Mouse (Mus musculus) E14TG2a.4 (cell line): ENCODE results near the gene Gm37240.
A peak's percentile ranks its signal among the peaks of the same experiment; 100 is the strongest.

Source experiments
- H3K27me3 ChIP-seq: 2 replicates; pipeline ENCODE4 v1.6.1; 2014; ENCODE audit warnings: low read length, control low read depth; ENCODE audit not compliant: insufficient read depth
- H3K36me3 ChIP-seq: 2 replicates; pipeline ENCODE4 v1.6.1; 2014; ENCODE audit warnings: low read length, control low read depth; ENCODE audit not compliant: insufficient read depth
- H3K4me1 ChIP-seq: replicated peaks from 2 replicates; pipeline ENCODE4 v1.6.1; 2014; ENCODE audit warnings: low read depth, low read length, control low read depth
- H3K4me3 ChIP-seq: replicated peaks from 2 replicates; pipeline ENCODE4 v1.5.1; 2014; ENCODE audit warnings: mild to moderate bottlenecking, low read length
- H3K9me3 ChIP-seq: 2 replicates; pipeline ENCODE4 v1.6.1; 2014; ENCODE audit warnings: low read length, control low read depth
- CTCF ChIP-seq: conservative IDR thresholded peaks from 2 replicates; pipeline ENCODE4 v1.5.1; 2014; ENCODE audit warnings: low read length
- NANOG ChIP-seq: IDR thresholded peaks from 2 replicates; pipeline ENCODE4 v1.6.1; 2014; ENCODE audit warnings: borderline replicate concordance, low read length, mixed read lengths
- POU5F1 ChIP-seq: IDR thresholded peaks from 2 replicates; pipeline ENCODE4 v1.6.1; 2014; ENCODE audit warnings: low read length, borderline replicate concordance

Gm37240 gene

GRCm38 (mm10) chr3:84594894-84595676 lies 1292.2 kb downstream of the Gm37240 start:
- H3K4me1 ChIP-seq = peaks cover 8% of the 10 kb centered on the region; the same call in 1 of the 2 replicates
- H3K9me3 ChIP-seq = no peaks in the 10 kb centered on the region
- TF ChIP-seq NANOG (peak; percentile 51; the same call in 1 of the 2 replicates), CTCF (no peak)
- peaks cover 8% of the 10 kb centered on the region for H3K27me3 ChIP-seq
- H3K4me3 ChIP-seq = no peak overlapping the region
- H3K36me3 ChIP-seq = no peaks in the 10 kb centered on the region

GRCm38 (mm10) chr3:84593274-84593673 lies 1294.0 kb downstream of the Gm37240 start, which contains the start of gene Tigd4:
TSS of gene Tigd4 (plus strand) at chr3:84593574.
- Histone ChIP-seq H3K4me3 (no peak within 1 kb of the TSS), H3K36me3 (no peaks in the 10 kb centered on the region), H3K4me1 (peaks cover 7% of the 10 kb centered on the region; the same call in 1 of the 2 replicates), H3K9me3 (no peaks in the 10 kb centered on the region), H3K27me3 (peaks cover 8% of the 10 kb centered on the region)
- TF ChIP-seq NANOG = no peak
- no peak for TF ChIP-seq POU5F1
- no peak for TF ChIP-seq CTCF

GRCm38 (mm10) chr3:84586736-84587135 lies 1300.6 kb downstream of the Gm37240 start:
- Histone ChIP-seq H3K36me3 (no peaks in the 10 kb centered on the region), H3K4me3 (no peak overlapping the region), H3K9me3 (no peaks in the 10 kb centered on the region), H3K27me3 (peaks cover 16% of the 10 kb centered on the region), H3K4me1 (peaks cover 7% of the 10 kb centered on the region)
- no peak for TF ChIP-seq CTCF
- TF ChIP-seq NANOG = no peak
- no peak for TF ChIP-seq POU5F1

DNA sequence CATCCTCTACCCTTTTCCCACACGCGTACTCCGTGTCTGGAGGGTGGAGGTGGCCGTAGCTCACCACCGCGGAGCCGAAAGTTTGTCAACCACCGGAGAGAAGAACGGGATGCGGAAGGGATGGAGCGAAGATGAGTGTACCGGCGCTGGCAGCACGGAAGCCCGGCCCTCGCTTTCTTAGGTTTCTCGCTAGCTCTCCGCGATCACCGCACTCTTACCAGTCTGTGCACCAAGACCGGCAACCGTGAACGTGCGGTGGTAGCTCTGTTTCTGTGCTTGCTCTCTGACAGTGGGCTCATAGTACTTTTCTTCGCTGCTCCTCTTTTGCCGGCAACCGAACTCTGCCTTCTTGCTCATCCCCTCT lies 1304.4 kb downstream of the Gm37240 start:
- H3K9me3 ChIP-seq = no peaks in the 10 kb centered on the region
- H3K27me3 ChIP-seq = peaks cover 16% of the 10 kb centered on the region
- no peaks in the 10 kb centered on the region for H3K36me3 ChIP-seq
- peaks cover 22% of the 10 kb centered on the region for H3K4me1 ChIP-seq
- TF ChIP-seq CTCF = no peak
- peak overlapping the region; percentile 93 for H3K4me3 ChIP-seq

GRCm38 (mm10) chr3:84582023-84582912 lies 1305.0 kb downstream of the Gm37240 start, which contains the start of gene Arfip1:
TSS of gene Arfip1 (minus strand) at chr3:84582625.
- H3K36me3 ChIP-seq = no peaks in the 10 kb centered on the region

DNA sequence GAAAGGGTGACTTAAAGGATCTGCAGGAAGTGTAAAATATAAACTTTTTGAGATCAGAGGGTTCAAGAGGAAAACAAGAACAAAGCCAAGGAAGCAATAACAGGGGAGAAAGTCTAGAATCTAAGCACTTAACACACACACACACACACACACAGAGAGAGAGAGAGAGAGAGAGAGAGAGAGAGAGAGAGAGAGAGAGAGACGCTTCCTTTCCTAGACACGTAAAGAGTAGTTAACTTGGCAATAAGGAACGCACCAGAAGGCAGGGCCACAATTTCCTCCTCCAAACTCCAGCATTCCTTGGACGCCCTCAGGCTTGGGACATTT lies 1305.7 kb downstream of the Gm37240 start:
- Histone ChIP-seq H3K36me3 (no peaks in the 10 kb centered on the region), H3K27me3 (peaks cover 16% of the 10 kb centered on the region), H3K9me3 (no peaks in the 10 kb centered on the region), H3K4me3 (peak overlapping the region; percentile 93), H3K4me1 (peaks cover 33% of the 10 kb centered on the region)
- no peak for TF ChIP-seq CTCF
- TF ChIP-seq NANOG = no peak
- no peak for TF ChIP-seq POU5F1

More at GRCm38 (mm10) chr3:84582023-84582912, 1305.0 kb downstream of the Gm37240 start, which contains the start of gene Arfip1:
- Histone ChIP-seq H3K9me3 (no peaks in the 10 kb centered on the region), H3K4me3 (peak within 1 kb of the TSS; percentile 93), H3K27me3 (peaks cover 16% of the 10 kb centered on the region), H3K4me1 (peaks cover 28% of the 10 kb centered on the region)
- TF ChIP-seq CTCF (no peak), NANOG (no peak), POU5F1 (no peak)

- Histone ChIP-seq H3K36me3 (no peaks in the 10 kb centered on the region), H3K9me3 (no peaks in the 10 kb centered on the region), H3K4me1 (peaks cover 38% of the 10 kb centered on the region), H3K27me3 (peaks cover 16% of the 10 kb centered on the region), H3K4me3 (no peak overlapping the region)
- no peak for TF ChIP-seq NANOG
These were observed 1306.6 kb downstream of the Gm37240 start for GRCm38 (mm10) chr3:84580716-84581115.

GRCm38 (mm10) chr3:84570501-84570900 lies 1316.8 kb downstream of the Gm37240 start:
- no peaks in the 10 kb centered on the region for H3K27me3 ChIP-seq
- H3K4me3 ChIP-seq = no peak overlapping the region
- H3K36me3 ChIP-seq = no peaks in the 10 kb centered on the region
- H3K9me3 ChIP-seq = no peaks in the 10 kb centered on the region
- TF ChIP-seq CTCF (no peak), NANOG (no peak), POU5F1 (no peak)
- H3K4me1 ChIP-seq = peaks cover 16% of the 10 kb centered on the region
